Mouse (Mus musculus) c-Kit-positive CD71-negative TER-119-negative erythroid progenitor cells, embryonic 14.5 days (primary cell): ENCODE measurements around the gene H3f3a.

Source experiments
- DNase-seq: peaks from one replicate; pipeline ENCODE4 v3.0.0-alpha.2; 2013; ENCODE audit warnings: low read depth

Gene H3f3a

GRCm38 (mm10) chr1:180781250-180781649 is 32.5 kb downstream of the H3f3a start:
- no peak for DNase-seq

DNA sequence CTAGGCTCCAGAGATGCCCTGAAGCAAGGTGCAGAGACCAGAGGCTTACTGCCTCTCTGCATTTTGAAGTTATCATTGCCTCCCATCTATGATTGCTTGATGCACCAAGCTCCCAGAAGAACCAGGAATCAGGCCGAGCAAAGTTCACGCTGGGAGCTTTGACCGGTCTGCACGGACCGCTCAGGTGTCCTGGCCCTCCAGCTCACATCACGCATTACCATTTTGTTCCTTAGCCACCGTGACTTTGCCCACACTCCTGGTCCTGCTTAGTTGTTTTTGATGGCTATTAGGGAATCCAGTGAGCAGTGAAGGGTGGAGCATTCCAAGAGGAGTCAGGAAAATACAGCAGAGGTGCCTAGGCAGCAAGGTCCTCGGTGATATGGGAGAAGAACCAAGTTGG is 33.5 kb downstream of the H3f3a start:
- no peak for DNase-seq

DNA sequence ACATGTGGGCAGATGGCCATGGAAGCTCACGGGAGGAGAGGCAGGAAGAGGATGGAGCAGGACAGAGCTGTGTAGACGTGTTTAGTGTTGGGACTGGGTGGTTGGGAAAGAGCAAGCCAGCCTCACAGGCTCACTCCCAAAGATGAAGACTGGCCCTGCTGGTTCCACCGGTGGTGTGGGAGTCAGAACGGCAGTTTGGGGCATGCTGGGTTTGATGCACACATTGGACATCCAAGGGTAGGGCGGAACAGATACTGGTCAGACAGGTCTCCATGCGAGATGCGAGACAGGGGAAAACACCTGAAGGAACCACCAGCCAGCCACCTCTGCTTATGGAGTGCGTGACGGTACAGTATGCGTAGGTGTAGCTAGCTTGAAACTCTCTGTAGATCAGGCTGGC is 34.8 kb downstream of the H3f3a start:
- DNase-seq, result no peak

DNA sequence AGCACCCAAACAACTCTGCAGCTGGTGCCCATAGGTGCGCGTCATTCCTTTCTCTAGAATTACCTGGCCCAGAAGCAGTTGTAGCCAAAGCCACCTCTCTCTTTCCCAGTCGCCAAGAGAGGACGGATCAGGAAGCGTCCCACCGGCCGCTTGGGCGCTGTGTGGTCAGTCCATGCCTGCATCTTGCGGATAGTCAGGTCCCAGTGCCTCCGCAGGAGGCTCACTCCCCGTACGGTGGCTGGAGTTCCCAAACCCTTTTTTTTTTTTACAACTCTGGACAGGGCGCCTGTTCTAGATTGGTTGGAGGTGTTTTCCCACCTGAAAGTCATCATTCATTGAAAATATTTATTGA is 35.4 kb downstream of the H3f3a start:
- DNase-seq, result no peak

GRCm38 (mm10) chr1:180777660-180778402 is 35.9 kb downstream of the H3f3a start:
- peak; percentile 71 for DNase-seq

DNA sequence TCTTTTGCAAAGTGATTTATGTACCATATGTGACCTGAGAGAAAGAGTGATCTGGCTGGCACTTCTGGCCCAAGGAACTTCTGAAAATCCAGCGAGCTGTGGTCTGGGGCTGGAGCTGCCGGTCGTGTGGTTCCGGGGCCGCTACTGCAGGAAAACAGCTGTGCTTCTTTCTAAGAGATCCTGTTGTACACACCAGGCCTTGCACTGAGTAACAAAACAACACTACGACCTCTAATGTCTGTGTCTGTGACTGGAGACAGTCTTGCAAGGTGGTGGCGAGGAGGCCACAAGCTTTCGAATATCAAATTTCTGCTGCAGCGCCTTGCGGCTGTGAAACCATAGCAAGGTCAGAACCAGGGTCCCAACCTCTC is 36.5 kb downstream of the H3f3a start:
- no peak for DNase-seq

DNA sequence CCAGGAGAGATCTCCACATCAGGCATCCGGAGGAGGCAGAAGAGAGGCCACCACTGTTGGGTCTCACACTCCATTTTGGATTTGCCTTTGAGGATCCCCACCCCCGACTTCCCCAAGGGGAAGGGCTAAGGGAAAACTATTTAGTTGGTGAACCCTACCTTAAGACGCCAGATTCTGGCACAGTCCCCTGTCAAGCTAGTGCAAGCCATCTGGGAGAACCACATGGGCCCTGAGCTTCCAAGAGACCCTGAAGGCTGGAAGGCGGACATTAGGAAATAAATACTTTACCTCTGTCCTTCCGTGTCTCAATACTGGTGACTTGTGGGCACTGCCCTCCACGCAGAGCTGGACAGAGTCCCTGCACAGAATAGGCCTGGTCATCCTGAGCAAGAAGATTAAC is 37.2 kb downstream of the H3f3a start:
- no peak for DNase-seq

- no peak for DNase-seq
Measured at GRCm38 (mm10) chr1:180775849-180776493, 37.8 kb downstream of the H3f3a start.

DNA sequence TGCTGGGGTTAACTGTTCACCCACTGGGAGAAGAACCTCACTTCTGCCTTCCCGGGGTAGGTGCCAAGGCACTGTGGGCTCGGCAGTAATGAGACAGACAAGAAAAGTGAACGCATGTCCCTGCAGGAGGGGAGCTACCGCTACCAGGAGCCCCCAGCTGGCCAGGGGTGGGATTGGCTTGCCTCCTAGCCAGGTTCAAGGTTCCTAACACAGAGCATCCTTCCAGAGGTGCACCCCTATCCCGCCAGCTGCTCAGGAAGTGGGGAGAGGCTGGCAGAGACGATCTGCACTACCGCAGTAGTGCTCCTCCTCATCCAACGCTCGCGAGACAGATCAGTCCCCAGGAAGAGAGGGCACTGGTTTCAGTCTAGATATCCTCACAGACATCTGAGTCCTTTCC is 38.4 kb downstream of the H3f3a start:
- DNase-seq, result no peak

DNA sequence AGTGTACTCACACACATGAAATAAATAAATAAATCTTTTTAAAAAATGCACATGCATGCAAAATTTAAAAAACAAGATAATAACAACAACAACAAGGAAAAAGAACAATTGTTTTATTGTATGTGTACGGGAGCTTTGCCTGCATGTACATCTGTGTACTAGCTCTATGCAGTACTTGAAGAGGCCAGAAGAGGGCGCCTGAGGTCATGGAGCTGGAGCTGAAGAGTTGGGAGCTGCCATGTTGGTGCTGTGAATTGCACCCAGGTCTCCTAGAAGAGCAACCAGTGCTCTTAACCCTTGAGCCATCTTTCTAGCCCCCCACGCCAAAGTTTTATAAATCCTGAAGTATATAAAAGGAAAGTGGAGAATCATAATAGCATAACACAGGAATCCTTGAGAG is 39.1 kb downstream of the H3f3a start:
- no peak for DNase-seq

DNA sequence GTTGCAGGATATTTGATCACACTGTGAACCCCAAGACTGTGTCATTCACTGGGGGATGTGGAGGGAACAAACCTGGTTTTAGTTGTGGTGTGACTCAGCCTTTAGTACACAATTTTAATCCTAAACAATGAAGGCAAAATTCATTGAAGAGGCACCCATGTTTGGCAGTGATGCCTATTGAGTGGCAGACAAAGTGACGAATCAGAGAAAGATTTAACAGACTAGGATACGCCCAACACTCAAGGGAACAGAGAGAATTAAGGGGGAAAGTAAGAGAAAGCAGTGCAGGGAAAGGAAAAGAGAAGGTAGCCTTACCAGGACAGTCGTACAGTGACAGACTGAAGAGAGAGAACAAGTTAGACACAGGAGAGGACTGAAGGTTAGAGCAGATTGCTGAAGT is 41.5 kb downstream of the H3f3a start:
- DNase-seq, result no peak

DNA sequence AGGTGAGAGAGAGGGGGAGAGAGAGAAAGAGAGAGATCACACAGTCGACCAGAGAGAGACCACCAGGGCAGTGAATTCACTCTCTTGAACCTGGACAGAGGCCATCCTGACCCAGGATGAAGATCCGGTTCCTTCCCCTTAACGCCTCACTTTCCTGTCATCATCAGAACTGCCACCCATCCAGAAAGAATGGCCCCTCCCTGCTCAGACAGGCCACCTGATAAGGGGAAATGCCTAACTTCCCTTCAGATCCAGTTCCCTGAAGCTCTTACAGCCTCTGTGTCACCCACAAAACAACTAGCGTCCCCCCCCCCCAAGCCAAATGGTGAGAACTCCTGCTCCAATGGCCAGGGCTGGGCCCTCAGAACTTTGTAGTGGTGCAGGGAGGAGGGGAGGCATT is 42.0 kb downstream of the H3f3a start:
- no peak for DNase-seq

- DNase-seq, result no peak
Measured at GRCm38 (mm10) chr1:180771306-180771705, 42.4 kb downstream of the H3f3a start.

DNA sequence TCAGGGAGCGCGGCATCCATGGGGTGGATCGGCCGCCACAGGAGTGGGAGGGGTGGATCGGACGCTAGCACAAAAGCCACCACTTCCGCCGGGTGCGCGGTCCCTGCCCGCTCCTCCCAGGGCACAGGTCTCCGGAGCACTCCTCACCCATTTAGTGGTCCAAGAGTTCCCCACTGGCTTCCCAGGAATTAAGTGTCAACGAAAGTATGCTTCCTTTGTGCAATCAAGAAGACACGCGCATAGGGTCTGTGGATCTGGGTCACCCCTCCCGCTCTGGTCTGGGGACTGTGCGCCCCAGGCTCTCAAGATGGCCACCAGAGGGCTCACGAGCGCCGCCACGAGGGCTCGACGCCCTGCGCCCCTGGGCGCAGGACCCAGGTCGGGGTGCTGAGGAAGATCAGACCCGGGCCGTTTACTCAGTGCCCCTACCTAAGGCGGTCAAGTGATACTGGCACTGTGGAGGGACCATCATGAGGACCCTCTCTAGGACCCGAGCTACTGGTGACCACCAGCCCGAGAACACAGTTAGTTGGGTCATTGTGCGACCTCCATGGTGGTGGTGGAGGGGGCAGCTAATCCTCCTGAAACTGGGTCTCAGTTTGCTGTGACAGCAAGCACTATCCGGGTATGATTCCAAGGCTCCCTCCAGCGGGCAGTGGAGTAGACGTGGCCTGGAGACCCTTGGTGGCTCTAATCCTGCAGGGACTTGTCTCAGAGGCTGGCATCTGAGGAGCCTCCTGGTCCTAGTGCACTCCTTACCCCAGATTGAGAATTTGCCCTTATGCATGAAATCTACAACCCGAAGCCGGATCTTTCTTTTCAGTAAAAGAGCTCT is 45.2 kb downstream of the H3f3a start:
- DNase-seq, result peak; percentile 64

DNA sequence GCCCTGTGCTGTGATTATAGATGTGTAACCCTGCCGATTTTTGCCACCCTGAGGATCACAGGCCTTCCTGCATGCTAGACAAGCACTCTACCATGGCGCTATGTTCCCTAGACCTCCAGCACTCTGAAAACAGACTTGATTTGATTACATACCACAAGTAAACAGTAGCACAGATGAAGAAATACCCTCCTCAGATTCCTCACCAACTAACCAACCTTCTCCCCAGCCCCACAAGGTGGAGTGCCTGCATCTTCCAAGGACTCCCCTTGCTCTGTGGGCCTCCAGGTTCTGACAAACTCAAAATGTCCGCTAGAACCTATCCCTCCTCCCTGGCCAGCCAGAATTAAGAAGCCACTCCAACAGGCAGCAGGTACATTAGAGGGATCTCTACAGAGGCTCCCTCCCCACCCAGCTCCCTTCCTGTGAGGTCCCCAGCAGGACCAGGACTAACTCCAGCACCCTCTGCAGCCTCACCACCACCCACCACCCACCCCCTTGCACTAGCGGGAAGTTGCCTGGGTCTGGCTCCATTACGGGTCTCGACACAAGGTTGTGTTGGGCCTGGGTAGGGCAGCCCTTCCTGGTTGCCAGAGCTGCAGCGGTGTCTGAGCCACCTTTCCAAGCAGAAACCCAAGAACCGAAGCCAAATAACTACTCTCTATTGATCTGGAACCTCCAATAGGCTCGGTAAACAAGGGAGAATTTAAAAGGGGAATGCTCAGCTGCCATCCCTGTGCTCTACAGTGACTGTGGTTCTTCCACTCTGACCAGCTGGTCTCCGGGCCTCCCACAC is 46.0 kb downstream of the H3f3a start:
- DNase-seq, result no peak

GRCm38 (mm10) chr1:180766557-180766956 is 47.2 kb downstream of the H3f3a start:
- no peak for DNase-seq

DNA sequence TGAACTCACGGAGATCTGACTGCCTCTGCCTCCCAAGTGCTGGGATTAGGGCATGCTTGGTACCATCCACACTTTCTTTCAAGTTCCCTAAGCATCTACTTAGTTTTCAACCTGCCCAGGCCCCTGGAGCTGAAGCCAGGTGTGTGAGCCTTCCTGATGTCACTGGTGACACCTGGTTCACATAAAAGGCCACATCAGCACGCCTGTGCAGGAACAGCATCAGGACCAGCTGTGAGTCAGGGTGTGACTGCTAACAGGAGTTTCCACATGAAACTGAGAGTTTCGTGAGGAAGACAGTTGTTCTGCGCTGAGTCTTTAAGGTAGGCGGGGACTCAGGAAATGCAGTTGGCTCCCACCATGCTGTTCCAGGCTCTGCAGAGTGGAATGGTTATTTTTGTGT is 48.4 kb downstream of the H3f3a start:
- DNase-seq, result no peak

DNA sequence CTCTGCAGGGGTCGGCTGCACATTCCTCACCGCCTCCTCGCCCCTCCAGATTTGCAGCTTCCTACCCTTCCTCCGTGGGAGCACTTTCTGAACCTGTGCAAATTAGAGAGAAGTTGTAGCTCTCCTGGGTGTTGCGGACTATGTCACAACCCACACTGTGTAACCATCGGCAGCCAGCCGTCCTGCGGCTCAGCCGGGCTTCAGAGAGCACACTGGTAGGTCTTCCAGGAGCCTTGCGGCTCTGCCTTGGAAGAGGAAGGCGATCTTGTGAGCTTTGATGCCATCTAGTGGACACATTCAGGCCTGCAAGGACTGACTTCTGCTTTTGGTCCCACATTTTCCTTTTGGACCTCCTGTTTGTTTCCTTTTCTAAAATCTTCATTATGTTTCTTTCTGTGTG is 49.9 kb downstream of the H3f3a start:
- peak; percentile 77 for DNase-seq

- DNase-seq, result no peak
Measured at GRCm38 (mm10) chr1:180763307-180763706, 50.4 kb downstream of the H3f3a start.

GRCm38 (mm10) chr1:180762679-180763078 is 51.1 kb downstream of the H3f3a start:
- no peak for DNase-seq

DNA sequence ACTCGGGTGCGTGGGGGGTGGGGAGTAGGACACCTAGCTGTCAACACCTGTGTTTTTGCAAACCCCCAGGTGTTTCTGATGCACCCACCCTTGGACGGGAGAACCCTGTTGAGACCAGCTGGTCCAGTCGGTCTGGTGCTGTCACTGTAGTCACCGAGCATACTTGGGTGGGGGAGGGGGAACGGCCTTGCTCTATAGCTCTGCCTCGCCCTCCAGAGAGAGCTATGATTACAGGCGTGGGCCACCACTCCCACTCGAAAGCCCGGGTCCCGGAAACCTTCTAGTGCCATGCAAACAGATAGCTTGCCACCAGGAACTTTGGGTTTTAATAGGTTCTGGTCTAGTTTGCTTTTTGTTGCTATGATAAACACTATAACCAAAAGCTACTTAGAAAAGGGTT is 51.6 kb downstream of the H3f3a start:
- DNase-seq, result no peak

- DNase-seq, result no peak
Measured at GRCm38 (mm10) chr1:180757956-180758520, 55.7 kb downstream of the H3f3a start.
